Mouse (Mus musculus) heart, adult 2 months (tissue): Measurements from ENCODE around the gene Trpv4.

Experiments
- CTCF ChIP-seq: fragments of 200-600 bp; IDR thresholded peaks from 2 replicates; pipeline ENCODE4 v1.8.1; 2022; ENCODE audit warnings: antibody characterized with exemption, mild to moderate bottlenecking, moderate library complexity
- EP300 ChIP-seq: fragments of 200-500 bp; IDR thresholded peaks from 2 replicates; pipeline ENCODE4 v1.6.1; 2011; ENCODE audit warnings: low read depth, low read length, control low read depth; ENCODE audit not compliant: insufficient read depth
- POLR2A ChIP-seq: fragments of 200-500 bp; IDR thresholded peaks from 2 replicates; pipeline ENCODE4 v1.6.1; 2011; ENCODE audit warnings: mild to moderate bottlenecking, low read depth, low read length, control low read depth; ENCODE audit not compliant: insufficient read depth

GRCm38 (mm10) chr5:114605981-114606380 lies 52.2 kb downstream of the Trpv4 start:
- TF ChIP-seq POLR2A (no peak), CTCF (no peak), EP300 (no peak)
